Mouse (Mus musculus) thymus, adult 2 months (tissue): Measurements from ENCODE around the gene Rab1a.

Experiments
- CTCF ChIP-seq: fragments of 200-500 bp; IDR thresholded peaks from 2 replicates; pipeline ENCODE4 v1.5.1; 2012; ENCODE audit warnings: mild to moderate bottlenecking, control low read depth, low read length, moderate library complexity, borderline replicate concordance; ENCODE audit not compliant: control insufficient read depth, poor library complexity, insufficient read depth; ENCODE audit errors: extremely low read depth
- POLR2A ChIP-seq: fragments of 200-500 bp; IDR thresholded peaks from 2 replicates; pipeline ENCODE4 v1.6.1; 2012; ENCODE audit warnings: mild to moderate bottlenecking, low read length, control low read depth, moderate library complexity; ENCODE audit not compliant: control insufficient read depth, poor library complexity, insufficient read depth; ENCODE audit errors: extremely low read depth

GRCm38 (mm10) chr11:20214779-20215178 is 13.5 kb downstream of the Rab1a start:
- TF ChIP-seq POLR2A, result no peak
- no peak for TF ChIP-seq CTCF
